Mouse (Mus musculus): ENCODE results near the gene Fbxw9. TPM values are rescaled to one million over a fixed set of nuclear protein-coding genes. Genes with fewer than 3 reads are reported as not detected.

The Fbxw9 gene
- polyA plus RNA-seq, 1 experiment = 25.1 TPM

GRCm38 (mm10) chr8:85083108-85083813 lies 23.4 kb downstream of the Fbxw9 start, which contains the start of gene Man2b1:
Gene Man2b1, plus strand, starts transcription at chr8:85083270.
- no peak within 1 kb of the TSS for H3K27ac ChIP-seq (ENCODE audit: insufficient read depth, low read length)
- no peaks in the 10 kb centered on the region for H3K4me1 ChIP-seq (ENCODE audit: control insufficient read depth, insufficient read depth, low read length)
- TF ChIP-seq POLR2A (IDR thresholded peaks at IDR 0.05; ENCODE audit: insufficient read depth, low read length) = peak; percentile 93
- no peak for TF ChIP-seq EP300 (IDR thresholded peaks at IDR 0.05; ENCODE audit: insufficient read depth, low read depth, low read length)
- TF ChIP-seq CTCF (IDR thresholded peaks at IDR 0.05; ENCODE audit: low read depth, low read length) = no peak
- peak within 1 kb of the TSS; percentile 85 for H3K9ac ChIP-seq (ENCODE audit: low read depth, poor library complexity, severe bottlenecking)
- H3K4me3 ChIP-seq (ENCODE audit: low read depth, low read length) = peak within 1 kb of the TSS; percentile 95
- no peaks in the 10 kb centered on the region for H3K9me3 ChIP-seq (replicated peaks; ENCODE audit: control insufficient read depth, insufficient read depth, low read length, poor library complexity, severe bottlenecking)
- peaks cover 27% of the 10 kb centered on the region for H3K36me3 ChIP-seq (ENCODE audit: control insufficient read depth, insufficient read depth, low read length, poor library complexity, severe bottlenecking)
- H3K27me3 ChIP-seq (ENCODE audit: control insufficient read depth, insufficient read depth, low read length, poor library complexity, severe bottlenecking) = no peaks in the 10 kb centered on the region

GRCm38 (mm10) chr8:85084633-85085032 lies 24.8 kb downstream of the Fbxw9 start:
- H3K9me3 ChIP-seq (replicated peaks; ENCODE audit: control insufficient read depth, insufficient read depth, low read length, poor library complexity, severe bottlenecking) = no peaks in the 10 kb centered on the region
- H3K9ac ChIP-seq (ENCODE audit: low read depth, poor library complexity, severe bottlenecking) = no peak overlapping the region
- H3K4me1 ChIP-seq (ENCODE audit: control insufficient read depth, insufficient read depth, low read length) = no peaks in the 10 kb centered on the region
- peaks cover 21% of the 10 kb centered on the region for H3K36me3 ChIP-seq (ENCODE audit: control insufficient read depth, insufficient read depth, low read length, poor library complexity, severe bottlenecking)
- no peaks in the 10 kb centered on the region for H3K27me3 ChIP-seq (ENCODE audit: control insufficient read depth, insufficient read depth, low read length, poor library complexity, severe bottlenecking)
- no peak overlapping the region for H3K4me3 ChIP-seq (ENCODE audit: low read depth, low read length)
- no peak overlapping the region for H3K27ac ChIP-seq (ENCODE audit: insufficient read depth, low read length)
- TF ChIP-seq CTCF (IDR thresholded peaks at IDR 0.05; ENCODE audit: low read depth, low read length) = no peak

- no peaks in the 10 kb centered on the region for H3K9me3 ChIP-seq (replicated peaks; ENCODE audit: control insufficient read depth, insufficient read depth, low read length, poor library complexity, severe bottlenecking)
- peaks cover 25% of the 10 kb centered on the region for H3K36me3 ChIP-seq (ENCODE audit: control insufficient read depth, insufficient read depth, low read length, poor library complexity, severe bottlenecking)
- H3K27me3 ChIP-seq (ENCODE audit: control insufficient read depth, insufficient read depth, low read length, poor library complexity, severe bottlenecking) = no peaks in the 10 kb centered on the region
Observed at GRCm38 (mm10) chr8:85086238-85086637, 26.4 kb downstream of the Fbxw9 start.

GRCm38 (mm10) chr8:85088771-85089170 lies 28.9 kb downstream of the Fbxw9 start:
- no peak overlapping the region for H3K27ac ChIP-seq (ENCODE audit: insufficient read depth, low read length)
- no peaks in the 10 kb centered on the region for H3K9me3 ChIP-seq (replicated peaks; ENCODE audit: control insufficient read depth, insufficient read depth, low read length, poor library complexity, severe bottlenecking)
- peaks cover 34% of the 10 kb centered on the region for H3K36me3 ChIP-seq (ENCODE audit: control insufficient read depth, insufficient read depth, low read length, poor library complexity, severe bottlenecking)
- no peaks in the 10 kb centered on the region for H3K27me3 ChIP-seq (ENCODE audit: control insufficient read depth, insufficient read depth, low read length, poor library complexity, severe bottlenecking)
- H3K9ac ChIP-seq (ENCODE audit: low read depth, poor library complexity, severe bottlenecking) = no peak overlapping the region
- H3K4me1 ChIP-seq (ENCODE audit: control insufficient read depth, insufficient read depth, low read length) = no peaks in the 10 kb centered on the region
- TF ChIP-seq POLR2A (IDR thresholded peaks at IDR 0.05; ENCODE audit: insufficient read depth, low read length) = no peak
- no peak overlapping the region for H3K4me3 ChIP-seq (ENCODE audit: low read depth, low read length)

More at GRCm38 (mm10) chr8:85086238-85086637, 26.4 kb downstream of the Fbxw9 start:
- H3K4me3 ChIP-seq (ENCODE audit: low read depth, low read length) = no peak overlapping the region
- no peak for TF ChIP-seq EP300 (IDR thresholded peaks at IDR 0.05; ENCODE audit: insufficient read depth, low read depth, low read length)
- no peak for TF ChIP-seq POLR2A (IDR thresholded peaks at IDR 0.05; ENCODE audit: insufficient read depth, low read length)
- no peak for TF ChIP-seq CTCF (IDR thresholded peaks at IDR 0.05; ENCODE audit: low read depth, low read length)
- no peaks in the 10 kb centered on the region for H3K4me1 ChIP-seq (ENCODE audit: control insufficient read depth, insufficient read depth, low read length)
- no peak overlapping the region for H3K9ac ChIP-seq (ENCODE audit: low read depth, poor library complexity, severe bottlenecking)
- no peak overlapping the region for H3K27ac ChIP-seq (ENCODE audit: insufficient read depth, low read length)

- Histone ChIP-seq H3K27ac (ENCODE audit: insufficient read depth, low read length) (no peak overlapping the region), H3K9me3 (replicated peaks; ENCODE audit: control insufficient read depth, insufficient read depth, low read length, poor library complexity, severe bottlenecking) (no peaks in the 10 kb centered on the region), H3K27me3 (ENCODE audit: control insufficient read depth, insufficient read depth, low read length, poor library complexity, severe bottlenecking) (no peaks in the 10 kb centered on the region), H3K36me3 (ENCODE audit: control insufficient read depth, insufficient read depth, low read length, poor library complexity, severe bottlenecking) (peaks cover 31% of the 10 kb centered on the region), H3K4me3 (ENCODE audit: low read depth, low read length) (no peak overlapping the region), H3K4me1 (ENCODE audit: control insufficient read depth, insufficient read depth, low read length) (no peaks in the 10 kb centered on the region), H3K9ac (ENCODE audit: low read depth, poor library complexity, severe bottlenecking) (no peak overlapping the region)
- TF ChIP-seq POLR2A (IDR thresholded peaks at IDR 0.05; ENCODE audit: insufficient read depth, low read length) = no peak
- TF ChIP-seq CTCF (IDR thresholded peaks at IDR 0.05; ENCODE audit: low read depth, low read length) = no peak
- TF ChIP-seq EP300 (IDR thresholded peaks at IDR 0.05; ENCODE audit: insufficient read depth, low read depth, low read length) = no peak
Observed at GRCm38 (mm10) chr8:85090856-85091255, 31.0 kb downstream of the Fbxw9 start.

GRCm38 (mm10) chr8:85091526-85092090 lies 31.8 kb downstream of the Fbxw9 start:
- Histone ChIP-seq H3K4me1 (ENCODE audit: control insufficient read depth, insufficient read depth, low read length) (no peaks in the 10 kb centered on the region), H3K9me3 (replicated peaks; ENCODE audit: control insufficient read depth, insufficient read depth, low read length, poor library complexity, severe bottlenecking) (no peaks in the 10 kb centered on the region), H3K36me3 (ENCODE audit: control insufficient read depth, insufficient read depth, low read length, poor library complexity, severe bottlenecking) (peaks cover 30% of the 10 kb centered on the region)

More at GRCm38 (mm10) chr8:85091526-85092090, 31.8 kb downstream of the Fbxw9 start:
- Histone ChIP-seq H3K9ac (ENCODE audit: low read depth, poor library complexity, severe bottlenecking) (no peak overlapping the region), H3K4me3 (ENCODE audit: low read depth, low read length) (no peak overlapping the region), H3K27ac (ENCODE audit: insufficient read depth, low read length) (no peak overlapping the region), H3K27me3 (ENCODE audit: control insufficient read depth, insufficient read depth, low read length, poor library complexity, severe bottlenecking) (no peaks in the 10 kb centered on the region)
- no peak for TF ChIP-seq EP300 (IDR thresholded peaks at IDR 0.05; ENCODE audit: insufficient read depth, low read depth, low read length)
- TF ChIP-seq CTCF (IDR thresholded peaks at IDR 0.05; ENCODE audit: low read depth, low read length) = no peak
- no peak for TF ChIP-seq POLR2A (IDR thresholded peaks at IDR 0.05; ENCODE audit: insufficient read depth, low read length)
